Mouse (Mus musculus) adrenal gland, postnatal 25 days (tissue): Measurements from ENCODE around the gene Pparg. TPM values are rescaled to one million over a fixed set of nuclear protein-coding genes. Genes with fewer than 3 reads are reported as not detected.

Experiments
- DNase-seq: peaks from one replicate; pipeline ENCODE4 v3.0.0; 2021; ENCODE audit warnings: mixed read lengths
- total RNA-seq: library from RNA; stranded (reverse); gene quantifications from 2 replicates; pipeline ENCODE4 v1.2.3, GENCODE M21; 2021

The Pparg gene
- total RNA-seq, 1 experiment from 2014 or later: 37.1 TPM

- DNase-seq: no peak
Observed at GRCm38 (mm10) chr6:115506425-115506824, 145.7 kb downstream of the Pparg start.

GRCm38 (mm10) chr6:115511447-115511846 lies 150.7 kb downstream of the Pparg start:
- peak; percentile 33 for DNase-seq

- no peak for DNase-seq
Observed at GRCm38 (mm10) chr6:115513207-115513606, 152.5 kb downstream of the Pparg start.

- no peak for DNase-seq
Observed at GRCm38 (mm10) chr6:115517904-115518303, 157.2 kb downstream of the Pparg start.

GRCm38 (mm10) chr6:115518352-115518751 lies 157.6 kb downstream of the Pparg start:
- no peak for DNase-seq

- DNase-seq: peak; percentile 43
Observed at GRCm38 (mm10) chr6:115519275-115519699, 158.5 kb downstream of the Pparg start.

- DNase-seq: no peak
Observed at GRCm38 (mm10) chr6:115521923-115522322, 161.2 kb downstream of the Pparg start.

- DNase-seq: no peak
Observed at GRCm38 (mm10) chr6:115522691-115523146, 162.0 kb downstream of the Pparg start.

GRCm38 (mm10) chr6:115523201-115523600 lies 162.4 kb downstream of the Pparg start:
- DNase-seq: peak; percentile 32

GRCm38 (mm10) chr6:115524449-115524990 lies 163.8 kb downstream of the Pparg start:
- DNase-seq: no peak

- DNase-seq: no peak
Observed at GRCm38 (mm10) chr6:115527418-115527817, 166.7 kb downstream of the Pparg start.

- DNase-seq: no peak
Observed at GRCm38 (mm10) chr6:115528372-115528771, 167.6 kb downstream of the Pparg start.

- peak; percentile 49 for DNase-seq
Observed at GRCm38 (mm10) chr6:115534617-115535016, 173.9 kb downstream of the Pparg start.

GRCm38 (mm10) chr6:115536169-115536568 lies 175.4 kb downstream of the Pparg start:
- no peak for DNase-seq

GRCm38 (mm10) chr6:115538645-115539429 lies 178.1 kb downstream of the Pparg start:
- DNase-seq: peak; percentile 76

Other genes starting within 250 kb of the Pparg start
- 12.5 and 18.9 TPM in 2 replicates for gene Syn2, start 226.0 kb upstream of the Pparg start, total RNA-seq
- gene Gm17482, start 133.6 kb upstream of the Pparg start, total RNA-seq: not detected in 2 replicates
- 3.3 and 3.4 TPM in 2 replicates for gene Timp4, start 108.7 kb upstream of the Pparg start, total RNA-seq
- gene Tsen2, start 183.7 kb downstream of the Pparg start, total RNA-seq: 10.3 and 11.6 TPM in 2 replicates
- gene Mkrn2os, start 231.6 kb downstream of the Pparg start, total RNA-seq: not detected in 2 replicates
- 43.1 and 47.8 TPM in 2 replicates for gene Mkrn2, start 241.0 kb downstream of the Pparg start, total RNA-seq